Mouse (Mus musculus) heart, postnatal 0 days (tissue): ENCODE results near the gene Vmn1r73. TPM values are rescaled to one million over a fixed set of nuclear protein-coding genes. Genes with fewer than 3 reads are reported as not detected.

Source experiments
- ATAC-seq: fragments of 200-750 bp; cut with Nextera tagmentation; 2 replicates; pipeline ENCODE4 v1.8.0; 2017; ENCODE audit warnings: low read depth, moderate number of reproducible peaks, moderate library complexity; ENCODE audit not compliant: insufficient read depth
- DNase-seq: peaks from one replicate; pipeline ENCODE4 v3.0.0-alpha.2; 2016; ENCODE audit warnings: low spot score
- H3K27ac ChIP-seq: fragments of 300-500 bp; sonication (generic); 2 replicates; pipeline ENCODE4 v1.5.1; 2014; ENCODE audit warnings: low read depth, mild to moderate bottlenecking
- H3K27me3 ChIP-seq: fragments of 300-500 bp; sonication (generic); 2 replicates; pipeline ENCODE4 v1.6.1; 2014; ENCODE audit warnings: low read length, mixed read lengths; ENCODE audit not compliant: control insufficient read depth, insufficient read depth
- H3K36me3 ChIP-seq: fragments of 300-500 bp; sonication (generic); replicated peaks from 2 replicates; pipeline ENCODE4 v1.6.1; 2014; ENCODE audit warnings: low read length, mixed read lengths; ENCODE audit not compliant: control insufficient read depth, insufficient read depth
- H3K4me1 ChIP-seq: fragments of 300-500 bp; sonication (generic); 2 replicates; pipeline ENCODE4 v1.6.1; 2014; ENCODE audit warnings: antibody characterized with exemption; ENCODE audit not compliant: control insufficient read depth, insufficient read depth
- H3K4me2 ChIP-seq: fragments of 300-500 bp; sonication (generic); 2 replicates; pipeline ENCODE4 v1.6.1; 2014; ENCODE audit warnings: low read depth, mild to moderate bottlenecking, low read length, moderate library complexity
- H3K4me3 ChIP-seq: fragments of 300-500 bp; sonication (generic); 2 replicates; pipeline ENCODE4 v1.5.1; 2014; ENCODE audit warnings: low read depth, low read length
- H3K9ac ChIP-seq: fragments of 300-500 bp; sonication (generic); replicated peaks from 2 replicates; pipeline ENCODE4 v1.6.1; 2014; ENCODE audit warnings: low read depth, low read length, mixed read lengths
- H3K9me3 ChIP-seq: fragments of 300-500 bp; sonication (generic); replicated peaks from 2 replicates; pipeline ENCODE4 v1.6.1; 2016; ENCODE audit warnings: low read length; ENCODE audit not compliant: control insufficient read depth
- CTCF ChIP-seq: IDR thresholded peaks from 2 replicates; pipeline ENCODE4 v1.5.1; 2016; ENCODE audit warnings: antibody characterized with exemption, control low read depth, low read depth
- EP300 ChIP-seq: IDR thresholded peaks from 2 replicates; pipeline ENCODE4 v1.6.1; 2016; ENCODE audit warnings: antibody characterized with exemption, low read depth
- WGBS: fragments of 180-500 bp; shearing (Covaris S2); extraction: QIAGEN DNeasy Blood & Tissue Kit; methylation state at CpG from one replicate; pipeline ENCODE4 v1.1.7; 2014; 5-methylcytosine and 5-hydroxymethylcytosine counted together
- polyA plus RNA-seq: library from polyadenylated mRNA; unstranded; fragments of >200 nt; fragmentation: Nextera tagmentation; extraction: Ambion mirVana; gene quantifications from 2 replicates; pipeline ENCODE4 v1.2.1, GENCODE M21; 2015
- total RNA-seq: library from RNA; depleted of rRNA; stranded (reverse); fragments of >200 nt; gene quantifications from 2 replicates; pipeline ENCODE4 v1.2.3, GENCODE M21; 2014; ENCODE audit warnings: low replicate concordance; rRNA removed

Vmn1r73 gene
- not detected in 2 replicates for total RNA-seq
- not detected in 2 replicates for polyA plus RNA-seq

- DNase-seq (no peak), ATAC-seq (no peak)
- Histone ChIP-seq H3K27me3 (no peaks in the 10 kb centered on the region), H3K4me1 (no peaks in the 10 kb centered on the region), H3K9me3 (peaks cover 28% of the 10 kb centered on the region), H3K36me3 (no peaks in the 10 kb centered on the region), H3K9ac (no peak within 1 kb of the TSS), H3K4me2 (no peak within 1 kb of the TSS), H3K27ac (no peak within 1 kb of the TSS), H3K4me3 (no peak within 1 kb of the TSS)
- WGBS = 88% methylated on average over 1 of the region's 1 CpGs
- TF ChIP-seq EP300 (no peak), CTCF (no peak)
Measured at GRCm38 (mm10) chr7:11729966-11730365, at the start of gene Vmn1r73. Vmn1r73 (plus strand) TSS chr7:11730266.

Other genes starting within 250 kb of the Vmn1r73 start
- gene Zscan4-ps2, start 216.0 kb upstream of the Vmn1r73 start, total RNA-seq = not detected in 2 replicates
- gene Zscan4-ps2, start 216.0 kb upstream of the Vmn1r73 start, polyA plus RNA-seq = not detected in 2 replicates
- not detected in 2 replicates for gene Zscan4-ps3, start 121.0 kb upstream of the Vmn1r73 start, total RNA-seq
- gene Zscan4-ps3, start 121.0 kb upstream of the Vmn1r73 start, polyA plus RNA-seq = not detected in 2 replicates
- gene Vmn1r72, start 50.1 kb upstream of the Vmn1r73 start, total RNA-seq = not detected in 2 replicates
- not detected in 2 replicates for gene Vmn1r72, start 50.1 kb upstream of the Vmn1r73 start, polyA plus RNA-seq
- gene Vmn1r74, start 103.7 kb downstream of the Vmn1r73 start, total RNA-seq = not detected in 2 replicates
- gene Vmn1r74, start 103.7 kb downstream of the Vmn1r73 start, polyA plus RNA-seq = not detected in 2 replicates
- not detected in 2 replicates for gene Vmn1r75, start 144.4 kb downstream of the Vmn1r73 start, total RNA-seq
- not detected in 2 replicates for gene Vmn1r75, start 144.4 kb downstream of the Vmn1r73 start, polyA plus RNA-seq
- gene Vmn1r76, start 207.9 kb downstream of the Vmn1r73 start, total RNA-seq = not detected in 2 replicates
- gene Vmn1r76, start 207.9 kb downstream of the Vmn1r73 start, polyA plus RNA-seq = not detected in 2 replicates